Mouse (Mus musculus) kidney, embryonic 15.5 days (tissue): ENCODE measurements around the gene E130309D02Rik. TPM values are rescaled to one million over a fixed set of nuclear protein-coding genes. Genes with fewer than 3 reads are reported as not detected.
A peak's percentile ranks its signal among the peaks of the same experiment; 100 is the strongest.

Experiments used
- ATAC-seq: fragments of 200-750 bp; cut with Nextera tagmentation; replicated peaks from 2 replicates; pipeline ENCODE4 v1.8.0; 2017; ENCODE audit warnings: moderate TSS enrichment; ENCODE audit not compliant: low FRiP score
- H3K27ac ChIP-seq: fragments of 300-500 bp; sonication (generic); 2 replicates; pipeline ENCODE4 v1.5.1; 2015; ENCODE audit warnings: mild to moderate bottlenecking, inconsistent platforms
- H3K27me3 ChIP-seq: fragments of 300-500 bp; sonication (generic); 2 replicates; pipeline ENCODE4 v1.6.1; 2015; ENCODE audit warnings: inconsistent platforms
- H3K36me3 ChIP-seq: fragments of 300-500 bp; sonication (generic); 2 replicates; pipeline ENCODE4 v1.6.1; 2015; ENCODE audit warnings: inconsistent platforms
- H3K4me1 ChIP-seq: fragments of 300-500 bp; sonication (generic); 2 replicates; pipeline ENCODE4 v1.6.1; 2015; ENCODE audit warnings: inconsistent platforms
- H3K4me2 ChIP-seq: fragments of 300-500 bp; sonication (generic); 2 replicates; pipeline ENCODE4 v1.6.1; 2015; ENCODE audit warnings: moderate library complexity, mild to moderate bottlenecking, inconsistent platforms
- H3K4me3 ChIP-seq: fragments of 300-500 bp; sonication (generic); replicated peaks from 2 replicates; pipeline ENCODE4 v1.5.1; 2015; ENCODE audit warnings: mild to moderate bottlenecking, inconsistent platforms
- H3K9ac ChIP-seq: fragments of 300-500 bp; sonication (generic); 2 replicates; pipeline ENCODE4 v1.6.1; 2015; ENCODE audit warnings: mild to moderate bottlenecking, inconsistent platforms
- H3K9me3 ChIP-seq: fragments of 300-500 bp; sonication (generic); replicated peaks from 2 replicates; pipeline ENCODE4 v1.6.1; 2016; ENCODE audit warnings: inconsistent platforms
- WGBS: fragments of 180-500 bp; shearing (Covaris S2); methylation state at CpG from one replicate; pipeline ENCODE4 v1.1.7; 2015; ENCODE audit warnings: mixed read lengths; 5-methylcytosine and 5-hydroxymethylcytosine counted together
- polyA plus RNA-seq: library from polyadenylated mRNA; unstranded; fragments of >200 nt; fragmentation: Nextera tagmentation; extraction: Ambion mirVana; gene quantifications from 2 replicates; pipeline ENCODE4 v1.2.1, GENCODE M21; 2015

E130309D02Rik gene
- polyA plus RNA-seq, 1 experiment from 2014 or later, result 43.6 TPM

DNA sequence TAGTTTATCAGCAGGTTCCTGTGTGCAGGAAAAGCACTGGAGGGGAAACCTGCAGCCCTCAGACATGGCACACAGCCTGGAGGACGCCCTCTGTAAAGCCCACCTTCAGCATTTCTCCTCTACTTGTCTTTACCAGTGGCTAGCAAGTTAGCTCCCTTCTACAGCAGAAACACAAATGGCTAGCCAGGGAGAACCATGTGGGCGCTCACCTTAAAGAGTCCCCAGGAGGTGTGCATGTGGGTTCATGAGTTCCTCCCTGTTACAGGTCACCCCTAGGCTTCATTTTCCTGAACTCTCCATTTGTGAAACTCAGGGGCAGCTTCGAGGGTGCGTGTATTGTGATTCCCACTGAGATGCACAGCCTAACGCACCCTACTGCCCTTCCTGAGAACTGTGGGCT is 59.4 kb downstream of the E130309D02Rik start:
- H3K9me3 ChIP-seq, result no peaks in the 10 kb centered on the region
- H3K27ac ChIP-seq, result no peak overlapping the region
- no peak overlapping the region for H3K9ac ChIP-seq
- peaks cover 45% of the 10 kb centered on the region for H3K36me3 ChIP-seq
- WGBS, result 89% methylated on average over 5 of the region's 5 CpGs
- no peak for ATAC-seq
- H3K27me3 ChIP-seq, result peaks cover 83% of the 10 kb centered on the region
- H3K4me2 ChIP-seq, result no peak overlapping the region
- peaks cover 27% of the 10 kb centered on the region for H3K4me1 ChIP-seq
- no peak overlapping the region for H3K4me3 ChIP-seq

DNA sequence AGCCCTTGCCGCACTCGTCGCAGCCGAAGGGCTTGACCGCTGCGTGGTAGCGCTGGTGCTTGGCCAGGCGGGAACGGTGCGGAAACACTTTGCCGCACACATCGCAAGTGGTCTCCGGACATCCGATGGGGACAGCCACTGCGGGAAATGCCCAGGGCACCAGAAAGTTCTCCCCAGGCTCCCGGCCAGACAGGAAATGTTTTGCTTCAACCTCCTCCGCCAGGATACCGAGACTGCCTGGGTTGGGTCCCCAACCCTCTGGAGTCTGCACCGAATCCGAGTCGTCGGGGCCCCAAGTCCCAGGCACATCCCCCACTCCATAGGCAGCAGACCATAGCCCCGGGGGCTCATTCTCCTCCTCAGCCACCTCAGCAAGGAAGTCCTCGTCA is 60.0 kb downstream of the E130309D02Rik start:
- Histone ChIP-seq H3K4me2 (peak overlapping the region; percentile 90), H3K27ac (no peak overlapping the region), H3K36me3 (peaks cover 38% of the 10 kb centered on the region), H3K4me1 (peaks cover 27% of the 10 kb centered on the region), H3K27me3 (peaks cover 85% of the 10 kb centered on the region), H3K4me3 (peak overlapping the region; percentile 49), H3K9ac (no peak overlapping the region), H3K9me3 (no peaks in the 10 kb centered on the region)
- WGBS, result 20% methylated on average over 24 of the region's 24 CpGs
- no peak for ATAC-seq

DNA sequence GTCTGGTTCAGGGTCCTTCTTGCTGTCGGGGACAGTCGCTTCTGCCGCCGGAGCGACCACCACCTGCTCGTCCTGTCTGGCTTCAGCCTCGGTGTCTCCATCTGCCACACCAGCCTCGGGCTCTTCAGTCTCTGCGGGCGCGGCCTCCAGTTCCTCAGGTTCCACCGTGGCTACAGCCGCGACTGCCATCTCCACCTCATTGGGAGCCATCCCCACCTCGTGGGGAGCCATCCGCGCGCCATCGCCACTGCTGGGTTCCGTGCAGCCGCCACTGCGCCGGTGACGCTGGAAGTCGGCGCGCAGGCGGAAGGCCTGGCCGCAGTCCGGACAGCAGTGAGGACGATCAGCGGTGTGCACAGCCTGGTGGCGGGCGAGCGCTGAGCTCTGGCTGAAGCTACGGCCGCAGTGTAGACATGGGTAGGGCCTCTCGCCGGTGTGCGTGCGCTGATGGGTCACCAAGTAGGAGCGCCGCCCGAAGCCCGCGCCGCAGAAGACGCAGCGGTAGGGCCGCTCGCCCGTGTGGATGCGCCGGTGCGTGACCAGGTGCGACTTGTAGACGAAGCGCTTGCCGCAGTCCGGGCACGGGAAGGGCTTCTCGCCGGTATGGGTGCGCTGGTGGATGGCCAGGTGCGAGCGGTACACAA is 60.6 kb downstream of the E130309D02Rik start:
- Histone ChIP-seq H3K27me3 (peaks cover 85% of the 10 kb centered on the region), H3K9me3 (no peaks in the 10 kb centered on the region), H3K9ac (no peak overlapping the region), H3K4me1 (peaks cover 27% of the 10 kb centered on the region), H3K4me3 (peak overlapping the region; percentile 49), H3K4me2 (peak overlapping the region; percentile 90), H3K36me3 (peaks cover 34% of the 10 kb centered on the region), H3K27ac (no peak overlapping the region)
- ATAC-seq, result peak; percentile 41
- 14% methylated on average over 66 of the region's 66 CpGs for WGBS

GRCm38 (mm10) chr5:143253881-143254486 is 61.2 kb downstream of the E130309D02Rik start:
- Histone ChIP-seq H3K4me2 (peak overlapping the region; percentile 90), H3K27me3 (peaks cover 84% of the 10 kb centered on the region), H3K9ac (peak overlapping the region; percentile 23; the same call in 1 of the 2 replicates), H3K36me3 (peaks cover 36% of the 10 kb centered on the region), H3K4me3 (peak overlapping the region; percentile 49), H3K27ac (no peak overlapping the region), H3K4me1 (peaks cover 27% of the 10 kb centered on the region), H3K9me3 (no peaks in the 10 kb centered on the region)
- WGBS, result 6% methylated on average over 81 of the region's 81 CpGs
- peak; percentile 31; the same call in 1 of the 2 replicates for ATAC-seq

- Histone ChIP-seq H3K27ac (no peak overlapping the region), H3K36me3 (peaks cover 35% of the 10 kb centered on the region), H3K27me3 (peaks cover 77% of the 10 kb centered on the region), H3K4me1 (peaks cover 27% of the 10 kb centered on the region), H3K4me3 (peak overlapping the region; percentile 49), H3K9ac (peak overlapping the region; percentile 23; the same call in 1 of the 2 replicates), H3K9me3 (no peaks in the 10 kb centered on the region), H3K4me2 (peak overlapping the region; percentile 90)
- ATAC-seq, result peak; percentile 20
- WGBS, result 5% methylated on average over 102 of the region's 103 CpGs
These were observed 61.8 kb downstream of the E130309D02Rik start for GRCm38 (mm10) chr5:143253186-143253880.

GRCm38 (mm10) chr5:143252791-143253185 is 62.4 kb downstream of the E130309D02Rik start:
- Histone ChIP-seq H3K4me2 (peak overlapping the region; percentile 90), H3K9me3 (no peaks in the 10 kb centered on the region), H3K4me3 (peak overlapping the region; percentile 49), H3K27me3 (peaks cover 72% of the 10 kb centered on the region), H3K27ac (no peak overlapping the region), H3K9ac (0 out of 2 replicates have a peak overlapping the region, but pooled peaks have one; percentile 23), H3K4me1 (peaks cover 27% of the 10 kb centered on the region), H3K36me3 (peaks cover 39% of the 10 kb centered on the region)
- ATAC-seq, result no peak
- WGBS, result 25% methylated on average over 18 of the region's 18 CpGs

DNA sequence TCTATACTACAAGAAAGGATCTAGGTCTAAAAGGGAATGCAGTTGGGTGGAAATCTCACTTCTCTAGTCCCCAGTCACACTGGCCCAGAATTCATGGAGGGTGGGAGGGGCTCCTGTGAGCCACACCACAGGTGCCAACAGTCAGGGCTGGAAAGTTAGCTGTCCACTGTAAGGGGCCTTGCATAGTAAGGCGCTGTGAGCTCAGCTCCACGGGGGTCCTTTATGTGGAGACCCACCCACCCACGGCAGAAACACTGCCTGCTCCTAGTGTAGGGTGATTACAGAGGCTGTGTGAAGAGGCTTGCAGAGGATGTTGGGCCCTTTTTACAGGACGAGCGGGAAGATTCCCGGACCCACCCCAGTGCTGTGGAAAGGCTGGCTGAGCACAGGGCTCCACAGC is 63.1 kb downstream of the E130309D02Rik start:
- no peaks in the 10 kb centered on the region for H3K9me3 ChIP-seq

More for the DNA sequence above, 63.1 kb downstream of the E130309D02Rik start:
- H3K27ac ChIP-seq, result no peak overlapping the region
- peaks cover 27% of the 10 kb centered on the region for H3K4me1 ChIP-seq
- no peak overlapping the region for H3K4me3 ChIP-seq
- H3K27me3 ChIP-seq, result peaks cover 64% of the 10 kb centered on the region
- WGBS, result 56% methylated on average over 6 of the region's 6 CpGs
- no peak overlapping the region for H3K4me2 ChIP-seq
- ATAC-seq, result no peak
- H3K9ac ChIP-seq, result no peak overlapping the region
- H3K36me3 ChIP-seq, result peaks cover 45% of the 10 kb centered on the region

Other genes starting within 250 kb of the E130309D02Rik start
- gene Rnf216, start 202.4 kb downstream of the E130309D02Rik start, polyA plus RNA-seq, result 44.5 and 46.9 TPM in 2 replicates
- 0.04 TPM in 1 of 2 replicates, not detected in the other for gene Olfr718-ps1, start 167.8 kb downstream of the E130309D02Rik start, polyA plus RNA-seq
- 12.8 and 16.8 TPM in 2 replicates for gene Rbak, start 134.6 kb downstream of the E130309D02Rik start, polyA plus RNA-seq
- gene Spdye4b, start 134.3 kb downstream of the E130309D02Rik start, polyA plus RNA-seq, result not detected in 2 replicates
- gene Spdye4a, start 88.5 kb downstream of the E130309D02Rik start, polyA plus RNA-seq, result not detected in 2 replicates
- gene Zfp12, start 80.2 kb downstream of the E130309D02Rik start, polyA plus RNA-seq, result 15.6 and 17.0 TPM in 2 replicates
- gene Zfp316, start 45.3 kb downstream of the E130309D02Rik start, polyA plus RNA-seq, result 3.2 and 3.3 TPM in 2 replicates
- gene Zfp853, start 21.7 kb downstream of the E130309D02Rik start, polyA plus RNA-seq, result 0.08 TPM in 2 replicates
- 74.3 and 76.4 TPM in 2 replicates for gene Zdhhc4, start 13.9 kb upstream of the E130309D02Rik start, polyA plus RNA-seq
- 0.14 TPM in 1 of 2 replicates, not detected in the other for gene Grid2ip, start 42.0 kb upstream of the E130309D02Rik start, polyA plus RNA-seq
- 344 and 350 TPM in 2 replicates for gene Kdelr2, start 88.5 kb upstream of the E130309D02Rik start, polyA plus RNA-seq
- gene Daglb, start 149.2 kb upstream of the E130309D02Rik start, polyA plus RNA-seq, result 7.1 and 8.6 TPM in 2 replicates
- gene Rac1, start 212.7 kb upstream of the E130309D02Rik start, polyA plus RNA-seq, result 459 and 494 TPM in 2 replicates